Mouse (Mus musculus) layer of hippocampus, adult 11-12 months (tissue): Measurements from ENCODE around the gene Rad51b.

Source experiments
- DNase-seq: peaks from one replicate; pipeline ENCODE4 v3.0.0; 2022; ENCODE audit warnings: low spot score

The Rad51b gene

GRCm38 (mm10) chr12:79330571-79330970, 33.5 kb downstream of the Rad51b start:
- no peak for DNase-seq

GRCm38 (mm10) chr12:79331722-79332121, 34.6 kb downstream of the Rad51b start:
- no peak for DNase-seq

GRCm38 (mm10) chr12:79338791-79339190, 41.7 kb downstream of the Rad51b start:
- DNase-seq: no peak

- no peak for DNase-seq
Observed at GRCm38 (mm10) chr12:79340513-79340912, 43.4 kb downstream of the Rad51b start.

GRCm38 (mm10) chr12:79341291-79341845, 44.3 kb downstream of the Rad51b start:
- no peak for DNase-seq

- DNase-seq: no peak
Observed at GRCm38 (mm10) chr12:79346198-79346733, 49.2 kb downstream of the Rad51b start.

- DNase-seq: peak; percentile 75
Observed at GRCm38 (mm10) chr12:79347643-79348042, 50.6 kb downstream of the Rad51b start.

GRCm38 (mm10) chr12:79351461-79351860, 54.4 kb downstream of the Rad51b start:
- no peak for DNase-seq

- DNase-seq: no peak
Observed at GRCm38 (mm10) chr12:79352086-79352741, 55.1 kb downstream of the Rad51b start.

- DNase-seq: no peak
Observed at GRCm38 (mm10) chr12:79352742-79353114, 55.6 kb downstream of the Rad51b start.

- no peak for DNase-seq
Observed at GRCm38 (mm10) chr12:79353356-79353755, 56.3 kb downstream of the Rad51b start.

GRCm38 (mm10) chr12:79354621-79355020, 57.5 kb downstream of the Rad51b start:
- DNase-seq: no peak

GRCm38 (mm10) chr12:79356138-79356537, 59.1 kb downstream of the Rad51b start:
- DNase-seq: no peak

GRCm38 (mm10) chr12:79357631-79358030, 60.5 kb downstream of the Rad51b start:
- DNase-seq: no peak

- DNase-seq: peak; percentile 54
Observed at GRCm38 (mm10) chr12:79358613-79359218, 61.6 kb downstream of the Rad51b start.

- DNase-seq: no peak
Observed at GRCm38 (mm10) chr12:79359404-79359803, 62.3 kb downstream of the Rad51b start.

- no peak for DNase-seq
Observed at GRCm38 (mm10) chr12:79362219-79362618, 65.1 kb downstream of the Rad51b start.

- no peak for DNase-seq
Observed at GRCm38 (mm10) chr12:79364284-79364683, 67.2 kb downstream of the Rad51b start.

GRCm38 (mm10) chr12:79368818-79369217, 71.7 kb downstream of the Rad51b start:
- no peak for DNase-seq

- DNase-seq: no peak
Observed at GRCm38 (mm10) chr12:79369512-79370165, 72.6 kb downstream of the Rad51b start.

- no peak for DNase-seq
Observed at GRCm38 (mm10) chr12:79372697-79373096, 75.6 kb downstream of the Rad51b start.

GRCm38 (mm10) chr12:79377378-79377777, 80.3 kb downstream of the Rad51b start:
- no peak for DNase-seq

GRCm38 (mm10) chr12:79377861-79378260, 80.8 kb downstream of the Rad51b start:
- no peak for DNase-seq
